Mouse (Mus musculus) midbrain, embryonic 12.5 days (tissue): ENCODE data around the gene Chek2. TPM values are rescaled to one million over a fixed set of nuclear protein-coding genes. Genes with fewer than 3 reads are reported as not detected.
"Not testable (repeated sequence)": the region's sequence is repeated elsewhere in the genome, so short reads cannot be mapped to it uniquely, and the experiment has no call there.

Experiments used
- ATAC-seq: fragments of 200-750 bp; cut with Nextera tagmentation; 2 replicates; pipeline ENCODE4 v1.8.0; 2017; ENCODE audit warnings: low read depth, moderate TSS enrichment, moderate library complexity; ENCODE audit not compliant: low FRiP score
- H3K27ac ChIP-seq: fragments of 300-500 bp; sonication (generic); replicated peaks from 2 replicates; pipeline ENCODE4 v1.5.1; 2016; ENCODE audit warnings: mild to moderate bottlenecking
- H3K27me3 ChIP-seq: fragments of 300-500 bp; sonication (generic); 2 replicates; pipeline ENCODE4 v1.6.1; 2016; ENCODE audit warnings: mild to moderate bottlenecking
- H3K36me3 ChIP-seq: fragments of 300-500 bp; sonication (generic); 2 replicates; pipeline ENCODE4 v1.6.1; 2016
- H3K4me1 ChIP-seq: fragments of 300-500 bp; sonication (generic); 2 replicates; pipeline ENCODE4 v1.6.1; 2016
- H3K4me2 ChIP-seq: fragments of 300-500 bp; sonication (generic); replicated peaks from 2 replicates; pipeline ENCODE4 v1.6.1; 2016; ENCODE audit warnings: mild to moderate bottlenecking, moderate library complexity
- H3K4me3 ChIP-seq: fragments of 300-500 bp; sonication (generic); 2 replicates; pipeline ENCODE4 v1.5.1; 2016; ENCODE audit warnings: mild to moderate bottlenecking
- H3K9ac ChIP-seq: fragments of 300-500 bp; sonication (generic); replicated peaks from 2 replicates; pipeline ENCODE4 v1.6.1; 2016; ENCODE audit warnings: mild to moderate bottlenecking, moderate library complexity
- H3K9me3 ChIP-seq: fragments of 300-500 bp; sonication (generic); 2 replicates; pipeline ENCODE4 v1.6.1; 2016; ENCODE audit warnings: mild to moderate bottlenecking
- WGBS: fragments of 180-500 bp; shearing (Covaris S2); methylation state at CpG from one replicate; pipeline ENCODE4 v1.1.7; 2016; 5-methylcytosine and 5-hydroxymethylcytosine counted together
- polyA plus RNA-seq: library from polyadenylated mRNA; unstranded; fragments of >200 nt; fragmentation: Nextera tagmentation; extraction: Ambion mirVana; gene quantifications from 2 replicates; pipeline ENCODE4 v1.2.1, GENCODE M21; 2016

Chek2 gene
- polyA plus RNA-seq, 1 experiment from 2014 or later = 28.7 TPM

DNA sequence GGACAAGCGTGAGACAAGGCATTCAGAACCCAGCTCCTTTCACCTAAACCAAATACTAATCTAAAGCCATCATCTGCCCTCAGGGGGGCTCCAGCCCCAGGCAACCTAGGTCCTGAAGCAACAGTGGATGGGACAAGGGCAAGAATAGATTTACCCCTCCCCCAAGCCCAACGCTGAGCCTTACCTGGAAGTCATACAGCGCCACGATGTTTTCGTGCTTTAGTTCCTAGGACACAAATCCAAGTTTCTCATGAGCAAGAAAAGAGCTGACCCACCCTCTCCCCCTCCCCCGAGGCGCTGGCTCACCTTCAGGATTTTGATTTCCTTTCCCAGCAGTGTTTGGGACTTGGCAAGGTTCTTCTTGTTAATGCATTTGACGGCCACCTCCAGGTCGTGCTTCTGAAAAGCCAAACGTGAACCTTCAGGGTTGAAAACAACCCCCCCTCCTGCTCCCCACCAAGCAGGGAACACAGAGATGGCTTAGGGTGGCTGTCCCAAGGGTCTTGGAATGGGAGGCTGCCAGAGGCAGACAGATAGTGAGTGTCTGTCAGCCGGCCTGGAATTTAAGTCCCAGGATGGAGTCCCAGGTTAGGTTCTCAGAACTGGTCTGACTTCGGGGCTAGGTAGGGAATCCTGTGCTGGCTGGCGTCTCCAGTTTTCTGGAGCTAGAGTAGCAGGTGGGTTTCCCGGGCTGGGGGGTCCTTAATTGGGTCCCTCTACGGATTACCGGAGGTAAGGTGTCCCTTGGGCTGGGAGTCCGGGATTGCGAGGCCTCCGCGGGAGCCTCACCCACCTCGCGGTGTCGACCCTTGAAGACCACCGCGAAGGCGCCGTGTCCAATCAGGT is 30.7 kb upstream of the Chek2 start:
- Histone ChIP-seq H3K9me3 (no peaks in the 10 kb centered on the region), H3K4me3 (peak overlapping the region; percentile 96), H3K27me3 (no peaks in the 10 kb centered on the region), H3K36me3 (peaks cover 23% of the 10 kb centered on the region; the same call in 1 of the 2 replicates), H3K4me2 (peak overlapping the region; percentile 95), H3K4me1 (peaks cover 34% of the 10 kb centered on the region), H3K27ac (peak overlapping the region; percentile 86), H3K9ac (peak overlapping the region; percentile 98)
- 1% methylated on average over 27 of the region's 27 CpGs for WGBS
- no peak; the same call in 1 of the 2 replicates for ATAC-seq

DNA sequence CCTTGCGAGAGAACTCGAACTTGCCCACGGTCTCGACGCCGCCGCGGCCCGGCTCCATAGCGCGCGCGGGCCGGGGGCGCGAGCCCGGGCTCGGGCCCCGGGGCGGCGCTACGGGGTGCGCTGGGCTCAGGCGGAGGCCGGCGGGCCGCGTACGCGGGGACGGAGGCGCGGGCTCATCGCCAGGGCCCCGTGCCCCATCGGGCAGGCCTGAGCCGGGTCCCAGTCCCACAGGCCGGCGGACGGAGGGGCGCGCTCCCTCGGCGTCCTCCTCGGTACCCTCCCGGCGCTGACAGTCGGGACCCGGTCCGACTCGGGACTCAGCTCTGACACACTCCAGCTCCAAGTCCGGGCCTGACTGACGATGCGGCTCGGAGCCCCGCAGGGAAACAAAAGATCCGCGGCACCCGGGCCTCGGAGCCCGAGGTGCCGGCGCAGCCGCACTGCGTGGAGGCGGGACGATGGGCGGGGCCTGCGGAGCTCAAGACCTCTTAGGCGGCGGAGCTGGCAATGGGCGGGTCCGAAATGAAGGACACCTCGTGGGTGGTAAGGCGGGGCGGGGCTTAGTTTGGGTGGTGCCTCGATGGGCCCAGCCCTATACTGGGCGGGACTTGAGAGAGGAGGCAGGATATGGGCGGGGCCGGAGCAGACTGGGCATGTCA is 30.0 kb upstream of the Chek2 start, which contains the start of gene Ulk1:
TSS of gene Ulk1 (minus strand) at position 431 of the 659 bp plus-strand sequence.
- H3K4me2 ChIP-seq = peak within 1 kb of the TSS; percentile 95
- peak within 1 kb of the TSS; percentile 96 for H3K4me3 ChIP-seq
- no peaks in the 10 kb centered on the region for H3K9me3 ChIP-seq
- H3K4me1 ChIP-seq = peaks cover 34% of the 10 kb centered on the region
- ATAC-seq = peak; percentile 94
- peak within 1 kb of the TSS; percentile 86 for H3K27ac ChIP-seq
- H3K36me3 ChIP-seq = peaks cover 20% of the 10 kb centered on the region; the same call in 1 of the 2 replicates
- peak within 1 kb of the TSS; percentile 98 for H3K9ac ChIP-seq
- no peaks in the 10 kb centered on the region for H3K27me3 ChIP-seq
- under 1% methylated on average over 74 of the region's 80 CpGs for WGBS

GRCm38 (mm10) chr5:110824421-110824820 is 15.4 kb upstream of the Chek2 start:
- no peak overlapping the region for H3K27ac ChIP-seq
- H3K4me1 ChIP-seq = no peaks in the 10 kb centered on the region
- no peaks in the 10 kb centered on the region for H3K9me3 ChIP-seq
- no peak overlapping the region for H3K9ac ChIP-seq
- no peak overlapping the region for H3K4me2 ChIP-seq
- ATAC-seq = no peak
- no peaks in the 10 kb centered on the region for H3K36me3 ChIP-seq
- H3K27me3 ChIP-seq = no peaks in the 10 kb centered on the region
- 91% methylated on average over 4 of the region's 4 CpGs for WGBS
- no peak overlapping the region for H3K4me3 ChIP-seq

DNA sequence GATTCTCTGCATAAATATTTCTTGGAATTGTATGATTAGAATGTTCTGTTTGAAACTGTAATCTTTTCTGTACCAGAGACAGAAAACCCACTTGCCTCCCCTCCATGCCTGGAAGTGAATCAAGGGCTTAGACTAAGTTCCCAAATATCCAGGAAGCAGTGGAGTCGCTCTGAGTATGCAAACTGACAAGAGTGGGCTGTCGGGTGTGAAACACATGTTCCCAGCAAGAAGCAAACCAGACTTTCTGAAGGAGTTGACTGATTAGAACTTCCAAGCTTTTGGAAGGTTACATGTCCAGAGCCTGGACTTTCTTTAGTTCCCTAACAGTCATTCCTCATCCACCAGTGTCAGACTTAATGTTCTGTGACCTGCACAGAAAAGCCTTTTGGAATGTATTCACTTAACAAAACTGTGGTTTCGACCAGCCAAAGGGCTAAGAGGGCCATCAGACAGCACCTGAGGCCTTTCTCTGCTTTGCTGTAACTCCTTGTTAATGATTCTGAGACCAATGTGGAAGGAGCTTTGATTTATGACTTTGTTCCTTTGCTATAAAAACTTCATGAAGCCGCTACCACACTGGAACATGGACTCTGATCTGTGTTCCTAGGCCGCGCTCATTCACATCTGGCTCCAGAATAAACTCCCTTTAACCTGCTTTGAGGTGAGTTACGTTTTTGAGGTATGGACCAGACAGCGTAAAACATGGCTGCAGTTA is 12.8 kb upstream of the Chek2 start:
- ATAC-seq = no peak
- Histone ChIP-seq H3K4me2 (no peak overlapping the region), H3K36me3 (no peaks in the 10 kb centered on the region), H3K4me1 (no peaks in the 10 kb centered on the region), H3K9me3 (no peaks in the 10 kb centered on the region), H3K9ac (no peak overlapping the region), H3K27ac (no peak overlapping the region), H3K4me3 (no peak overlapping the region), H3K27me3 (no peaks in the 10 kb centered on the region)
- 88% methylated on average over 8 of the region's 8 CpGs for WGBS

DNA sequence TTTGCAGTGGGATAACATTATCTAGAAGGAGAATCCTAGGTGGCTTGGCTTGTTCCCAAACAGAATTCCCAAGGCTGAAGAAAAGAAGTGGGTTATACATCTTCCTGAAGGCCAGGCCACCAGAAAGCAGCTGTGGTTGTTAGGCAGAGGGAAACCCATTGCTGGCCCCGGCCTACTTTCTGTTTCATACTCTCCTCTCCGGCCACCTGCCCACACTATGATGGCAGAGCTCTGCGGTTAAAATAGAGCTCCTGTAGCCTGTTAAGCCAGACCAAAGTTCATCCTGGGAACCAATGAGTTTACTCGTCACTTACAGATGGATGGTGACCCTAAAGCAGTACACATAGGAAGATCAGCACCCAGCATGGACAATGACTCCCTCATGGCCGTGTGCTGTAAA is 12.2 kb upstream of the Chek2 start:
- WGBS = 90% methylated on average over 5 of the region's 5 CpGs
- no peaks in the 10 kb centered on the region for H3K36me3 ChIP-seq
- no peak for ATAC-seq
- H3K4me1 ChIP-seq = no peaks in the 10 kb centered on the region
- H3K9ac ChIP-seq = no peak overlapping the region
- no peaks in the 10 kb centered on the region for H3K27me3 ChIP-seq
- H3K4me2 ChIP-seq = no peak overlapping the region
- no peak overlapping the region for H3K4me3 ChIP-seq
- H3K27ac ChIP-seq = no peak overlapping the region
- H3K9me3 ChIP-seq = no peaks in the 10 kb centered on the region

DNA sequence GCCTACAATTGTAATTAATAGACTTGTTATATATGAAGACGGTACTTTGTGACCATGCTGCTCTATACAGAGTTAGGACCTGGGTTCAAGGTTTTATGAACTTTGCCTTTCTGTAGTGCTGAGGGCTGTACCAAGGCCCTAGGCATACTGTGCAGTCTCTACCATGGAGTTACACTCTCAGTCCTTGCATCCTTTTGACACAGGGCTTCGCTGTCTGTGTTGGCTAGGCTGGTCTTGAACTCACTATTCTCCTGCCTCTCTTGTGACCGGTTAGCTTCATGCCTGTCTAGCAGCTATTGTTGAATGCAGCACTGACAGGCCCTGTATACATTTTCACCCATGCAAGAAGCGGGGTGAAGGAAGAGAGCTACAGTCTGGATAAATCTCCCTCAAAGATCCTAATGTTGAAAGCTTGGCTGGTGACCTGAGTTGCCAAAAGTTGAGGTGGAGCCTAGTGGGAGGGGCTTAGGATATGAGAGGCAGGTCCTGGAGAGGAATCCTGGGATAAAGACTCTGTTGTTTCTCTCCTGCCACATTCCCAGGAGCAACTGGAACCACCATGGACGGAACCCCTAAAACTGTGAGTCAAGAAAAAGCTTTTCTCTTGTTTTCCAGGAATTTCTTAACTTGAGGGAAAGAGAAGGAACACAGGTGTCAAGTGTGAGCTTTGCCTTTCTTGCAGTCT is 8.6 kb upstream of the Chek2 start:
- no peak for ATAC-seq
- Histone ChIP-seq H3K27ac (no peak overlapping the region), H3K4me1 (no peaks in the 10 kb centered on the region), H3K36me3 (no peaks in the 10 kb centered on the region), H3K27me3 (no peaks in the 10 kb centered on the region), H3K4me2 (no peak overlapping the region), H3K9ac (no peak overlapping the region), H3K4me3 (no peak overlapping the region), H3K9me3 (no peaks in the 10 kb centered on the region)
- WGBS = 90% methylated on average over 5 of the region's 5 CpGs

GRCm38 (mm10) chr5:110835959-110836358 is 3.8 kb upstream of the Chek2 start:
- Histone ChIP-seq H3K27me3 (no peaks in the 10 kb centered on the region), H3K4me3 (no peak overlapping the region), H3K9ac (no peak overlapping the region), H3K36me3 (no peaks in the 10 kb centered on the region), H3K27ac (no peak overlapping the region), H3K4me1 (peaks cover 11% of the 10 kb centered on the region), H3K4me2 (no peak overlapping the region), H3K9me3 (no peaks in the 10 kb centered on the region)
- ATAC-seq = no peak
- WGBS = 39% methylated on average over 3 of the region's 3 CpGs

- ATAC-seq, H3K9me3 ChIP-seq, H3K36me3 ChIP-seq, H3K9ac ChIP-seq, H3K27me3 ChIP-seq, H3K27ac ChIP-seq, H3K4me2 ChIP-seq, H3K4me3 ChIP-seq: not testable (repeated sequence)
- H3K4me1 ChIP-seq = peaks cover 11% of the 10 kb centered on the region
- 88% methylated on average over 5 of the region's 5 CpGs for WGBS
Observed at GRCm38 (mm10) chr5:110838016-110838415, 1.8 kb upstream of the Chek2 start.

DNA sequence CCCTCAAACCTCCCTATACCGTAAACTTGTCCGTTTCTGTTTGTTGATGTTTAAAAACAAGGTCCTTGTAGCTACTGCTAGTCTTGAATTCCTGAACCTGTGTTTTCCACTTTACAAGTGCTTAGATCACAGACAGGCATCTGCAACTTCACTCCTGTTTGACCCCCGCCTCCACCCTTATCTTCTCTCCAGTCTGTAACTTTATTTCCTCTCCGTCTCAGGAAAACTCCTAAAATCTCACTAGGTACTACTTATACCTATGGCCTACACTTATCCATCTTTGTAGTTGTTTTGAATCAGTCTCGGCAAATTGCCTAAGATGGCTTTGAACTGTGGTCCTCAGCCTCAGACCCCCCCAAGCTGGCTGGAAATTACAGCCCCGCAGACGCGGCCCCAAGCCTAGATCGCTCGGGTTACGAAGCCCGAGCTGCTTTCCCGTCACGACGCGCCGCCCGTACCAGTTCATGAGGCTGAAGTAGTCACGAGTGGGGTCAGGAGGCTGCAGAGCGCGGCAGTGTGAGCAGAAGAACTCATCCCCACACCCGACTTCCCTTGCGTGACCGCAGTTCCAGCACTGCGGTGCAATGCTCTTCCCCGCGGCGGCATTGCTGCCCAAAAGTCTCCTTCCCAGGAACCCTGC is 621 bp upstream of the Chek2 start:
- Histone ChIP-seq H3K4me1 (peaks cover 11% of the 10 kb centered on the region), H3K36me3 (peaks cover 10% of the 10 kb centered on the region; the same call in 1 of the 2 replicates), H3K9me3 (no peaks in the 10 kb centered on the region), H3K27ac (peak overlapping the region; percentile 57), H3K27me3 (no peaks in the 10 kb centered on the region), H3K9ac (peak overlapping the region; percentile 55), H3K4me3 (peak overlapping the region; percentile 62), H3K4me2 (peak overlapping the region; percentile 77)
- WGBS = 8% methylated on average over 28 of the region's 28 CpGs
- ATAC-seq = no peak; the same call in 1 of the 2 replicates

- WGBS = 11% methylated on average over 4 of the region's 4 CpGs
- H3K9ac ChIP-seq = peak overlapping the region; percentile 63
- peaks cover 18% of the 10 kb centered on the region; the same call in 1 of the 2 replicates for H3K36me3 ChIP-seq
- no peaks in the 10 kb centered on the region for H3K9me3 ChIP-seq
- H3K4me3 ChIP-seq = peak overlapping the region; percentile 62
- peak overlapping the region; percentile 69 for H3K4me2 ChIP-seq
- ATAC-seq = no peak
- peak overlapping the region; percentile 57 for H3K27ac ChIP-seq
- no peaks in the 10 kb centered on the region for H3K27me3 ChIP-seq
- peaks cover 11% of the 10 kb centered on the region for H3K4me1 ChIP-seq
Observed at GRCm38 (mm10) chr5:110840465-110840864, 686 bp downstream of the Chek2 start.
